Mouse (Mus musculus) small intestine, adult 2 months (tissue): ENCODE measurements around the gene Sema6d.

Experiments used
- CTCF ChIP-seq: fragments of 200-500 bp; IDR thresholded peaks from 2 replicates; pipeline ENCODE4 v1.5.1; 2012; ENCODE audit warnings: low read depth, mild to moderate bottlenecking, control low read depth, inconsistent platforms, low read length, moderate library complexity, mixed read lengths; ENCODE audit not compliant: insufficient replicate concordance, insufficient read length; ENCODE audit errors: extremely low read depth
- POLR2A ChIP-seq: fragments of 200-500 bp; IDR thresholded peaks from 2 replicates; pipeline ENCODE4 v1.6.1; 2012; ENCODE audit warnings: low read depth, mild to moderate bottlenecking, control low read depth, inconsistent platforms, low read length, moderate library complexity

DNA sequence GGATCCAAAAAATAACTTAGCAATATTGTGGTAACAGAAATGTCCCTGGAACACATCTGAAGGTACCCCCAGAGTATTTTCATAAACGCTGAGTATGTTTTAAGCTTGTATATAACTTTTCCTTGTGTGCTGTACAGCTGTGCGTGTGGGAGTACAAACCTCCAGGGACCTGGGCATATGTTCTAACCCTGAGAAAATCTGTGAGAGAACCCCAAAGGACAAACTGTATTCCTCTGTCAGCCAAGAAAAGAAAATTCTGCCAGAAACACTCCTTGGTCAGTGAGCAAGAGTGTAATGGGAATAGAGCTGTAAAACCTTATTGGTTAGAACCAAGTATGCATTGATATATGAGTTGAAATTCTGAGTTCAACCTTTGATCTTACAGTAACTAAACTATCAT is 203.8 kb downstream of the Sema6d start:
- TF ChIP-seq CTCF (no peak), POLR2A (no peak)
